Mouse (Mus musculus) right cerebral cortex, adult 2 months (tissue): ENCODE measurements at regions not wholly inside any gene's neighbourhood (a gene's known extent, or its start where the extent isn't known, plus 50 kb on each side); places are given as distances from the start of the nearest gene placed in this dataset.

ENCODE experiments used
- DNase-seq, 2 experiments: peaks; one replicate each; pipeline ENCODE4 v3.0.0; 2021 to 2022; ENCODE audit warnings: low spot score in 2 of 2

DNA sequence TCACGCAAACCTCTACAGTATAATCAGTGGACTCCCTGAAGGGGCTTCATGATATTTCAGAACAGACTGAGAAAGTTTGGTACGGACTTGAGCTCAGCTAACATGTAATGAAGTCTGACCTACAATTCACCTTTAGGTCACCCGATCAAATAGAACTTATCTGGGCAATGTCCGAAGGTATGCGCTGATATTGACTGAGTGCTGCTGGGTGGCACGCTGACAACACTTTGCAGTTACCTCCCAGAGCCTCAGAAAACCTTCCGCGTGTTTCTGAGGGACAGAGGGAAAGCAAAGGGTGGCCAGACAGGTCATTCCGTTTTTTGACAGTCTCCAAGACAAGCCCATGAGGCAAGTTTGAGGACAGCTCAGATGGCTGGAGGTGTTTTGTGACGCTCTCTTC lies 115.3 kb upstream of the Nr2f2 start:
- DNase-seq = no peak

DNA sequence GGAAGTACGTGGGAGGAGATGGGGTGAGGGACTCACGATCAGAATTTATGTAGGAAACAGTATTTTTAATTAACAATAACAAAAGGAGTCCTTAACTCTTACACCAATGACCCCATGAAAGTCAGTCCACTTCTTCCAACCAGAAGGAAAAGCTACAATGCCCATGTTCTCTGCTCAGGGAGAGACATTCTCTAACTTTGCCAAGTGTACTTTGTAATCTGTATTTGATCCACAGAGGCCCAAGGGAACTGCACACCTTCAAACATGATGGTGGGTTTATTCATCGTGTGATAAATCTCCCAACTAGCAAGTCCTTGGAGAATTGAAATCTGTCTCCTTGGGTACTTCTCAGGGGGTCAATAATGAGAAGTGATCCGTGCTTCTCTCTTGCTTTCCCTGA lies 106.3 kb upstream of the Nr2f2 start:
- DNase-seq = no peak

DNA sequence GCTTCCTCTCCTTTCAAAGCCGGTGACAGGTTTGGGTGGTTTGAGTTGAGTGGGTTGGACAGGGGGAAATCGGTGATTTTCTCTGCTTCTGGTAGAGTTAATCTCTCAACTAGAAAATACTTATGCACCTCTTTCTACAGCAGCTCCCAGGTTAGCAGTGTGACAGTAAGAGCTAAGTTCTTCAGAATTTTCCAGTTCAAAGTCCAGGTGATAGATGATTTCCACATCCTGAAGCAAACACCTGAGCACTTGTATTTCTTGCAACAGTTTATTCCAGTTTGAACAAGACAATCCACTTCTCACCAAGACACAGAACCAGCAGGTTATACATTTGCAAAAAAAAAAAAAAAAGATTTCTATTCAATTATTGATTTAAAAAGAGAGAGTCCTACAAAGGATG lies 104.0 kb upstream of the Nr2f2 start:
- DNase-seq = no peak

DNA sequence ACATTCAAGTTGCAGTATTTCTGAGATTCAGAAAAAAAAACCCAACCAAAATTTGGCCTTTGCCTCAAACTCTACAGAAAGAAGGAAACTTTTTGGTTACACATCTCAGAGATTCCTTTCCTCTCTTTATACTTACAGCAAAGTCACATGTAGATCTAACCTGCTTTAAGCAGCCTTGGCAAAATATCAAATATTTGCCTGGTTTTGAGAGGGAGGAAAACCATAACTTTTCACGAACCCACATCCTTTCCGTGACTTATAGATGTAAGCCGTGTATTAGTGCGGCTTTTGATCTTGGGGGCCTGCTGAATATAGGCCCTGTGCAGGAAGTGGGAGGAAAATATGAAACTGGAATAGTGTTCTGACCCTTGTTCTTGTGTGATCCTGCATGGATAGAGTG lies 95.6 kb upstream of the Nr2f2 start:
- no peak for DNase-seq

DNA sequence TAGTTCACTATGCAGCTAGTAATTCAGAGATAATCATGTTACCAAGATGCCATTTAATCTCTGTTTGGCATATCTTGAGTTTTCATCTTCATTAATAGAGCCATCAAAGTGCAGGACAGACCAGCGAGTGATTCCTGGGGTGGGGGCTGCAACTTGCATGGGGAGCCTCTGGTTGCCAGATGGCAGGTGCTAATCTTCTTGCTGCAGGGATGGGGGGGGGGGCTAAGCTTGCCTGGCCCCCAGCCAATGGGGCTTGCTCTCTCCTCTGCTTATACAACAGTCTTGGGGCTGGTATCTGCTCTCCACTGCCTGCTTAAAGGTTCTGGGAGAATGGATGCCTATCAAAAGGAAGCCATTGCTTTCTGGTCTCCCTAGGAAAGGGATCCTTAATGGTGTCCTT lies 88.0 kb upstream of the Nr2f2 start:
- no peak for DNase-seq

DNA sequence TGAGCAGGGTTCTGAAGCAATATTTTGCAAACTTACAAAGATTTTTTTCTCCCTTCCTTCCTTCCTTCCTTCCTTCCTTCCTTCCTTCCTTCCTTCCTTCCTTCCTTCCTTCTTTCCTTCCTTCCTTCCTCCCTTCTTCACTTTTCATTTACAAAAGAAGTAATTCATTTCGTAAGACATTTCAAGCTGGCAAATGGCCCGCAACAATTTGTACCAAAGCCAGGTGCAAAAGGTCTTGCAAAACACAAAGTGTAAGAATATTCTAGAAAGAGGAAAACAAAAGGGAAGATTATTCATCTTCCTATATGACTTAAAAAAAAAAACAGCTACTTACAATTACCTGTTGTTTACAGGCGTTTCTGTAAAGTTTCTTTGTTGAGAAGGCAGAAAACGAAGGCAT lies 86.3 kb upstream of the Nr2f2 start:
- DNase-seq = no peak

DNA sequence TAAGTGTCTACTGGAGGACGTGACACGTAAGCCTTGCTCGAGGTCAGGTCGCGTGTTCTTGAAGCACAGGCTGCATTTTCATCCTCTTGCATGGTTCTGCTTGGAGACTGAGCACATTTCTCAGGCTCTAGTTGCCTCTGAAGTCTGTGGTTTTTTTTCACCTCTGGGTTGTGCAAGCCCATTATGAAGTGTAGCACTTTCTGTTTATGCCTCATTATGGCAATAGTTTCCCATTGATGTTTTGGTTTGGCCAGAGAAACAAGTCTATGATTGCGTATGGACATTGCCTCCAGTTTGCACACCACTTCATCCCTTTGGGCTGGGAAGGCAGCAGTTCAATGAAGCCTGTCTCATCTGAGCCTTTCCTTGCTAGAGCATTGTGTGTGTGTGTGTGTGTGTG lies 72.4 kb upstream of the Nr2f2 start:
- DNase-seq = no peak

DNA sequence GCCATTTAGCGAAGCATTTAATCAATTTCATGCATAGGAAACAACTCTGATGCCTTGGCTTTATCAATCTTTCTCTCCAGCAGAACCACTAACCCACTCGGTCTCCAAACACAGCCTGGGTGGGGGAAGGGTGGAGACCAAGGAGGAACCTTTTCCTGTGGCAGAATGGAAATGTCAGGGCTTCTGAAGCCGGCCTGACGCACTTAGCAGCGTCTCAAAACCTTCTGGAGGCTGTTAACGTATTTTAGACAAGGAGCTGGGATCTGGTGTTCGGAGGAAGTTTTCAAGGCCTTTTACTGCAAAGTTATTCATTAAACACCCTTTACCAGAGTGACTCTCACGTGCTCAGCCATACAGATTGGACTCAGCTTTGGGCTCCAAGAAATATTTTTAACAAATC lies 67.3 kb upstream of the Nr2f2 start:
- DNase-seq = no peak

DNA sequence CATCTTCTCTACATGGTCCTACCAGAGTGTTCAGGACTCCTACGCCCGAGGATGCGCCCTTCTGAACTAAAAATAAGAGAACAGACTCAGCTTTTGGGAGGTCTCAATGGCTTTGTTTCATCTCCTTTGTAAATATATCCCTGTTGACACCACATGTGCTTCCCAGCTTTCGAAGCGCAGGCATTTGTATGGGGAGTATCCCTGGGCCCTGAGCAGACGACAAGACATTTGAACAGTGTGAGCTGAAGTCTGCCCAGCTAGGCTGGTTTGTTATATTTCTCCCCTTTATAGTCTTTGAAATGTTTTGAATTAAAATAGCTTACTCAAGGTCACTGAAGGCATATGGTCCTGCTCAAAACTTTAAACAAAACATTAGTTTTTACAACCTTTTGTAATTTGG lies 66.8 kb upstream of the Nr2f2 start:
- DNase-seq = no peak

DNA sequence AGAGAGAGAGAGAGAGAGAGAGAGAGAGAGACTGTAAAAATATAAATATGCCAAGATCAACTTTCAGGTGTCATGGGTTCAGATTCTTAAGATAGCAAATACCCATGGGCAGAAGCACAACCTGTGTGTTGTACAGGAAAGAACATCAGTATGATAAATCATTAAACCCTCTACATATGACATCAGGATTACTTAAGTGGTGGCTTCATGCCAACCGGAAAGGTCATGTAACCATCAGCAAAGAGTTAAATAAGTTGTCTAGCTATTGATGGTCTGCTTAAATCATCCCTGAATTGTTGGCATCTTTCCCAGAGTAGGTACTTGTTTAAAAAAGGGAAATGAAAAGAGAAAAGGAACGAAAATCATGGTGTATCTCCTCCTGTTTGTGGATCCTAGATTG lies 65.2 kb upstream of the Nr2f2 start:
- no peak for DNase-seq

DNA sequence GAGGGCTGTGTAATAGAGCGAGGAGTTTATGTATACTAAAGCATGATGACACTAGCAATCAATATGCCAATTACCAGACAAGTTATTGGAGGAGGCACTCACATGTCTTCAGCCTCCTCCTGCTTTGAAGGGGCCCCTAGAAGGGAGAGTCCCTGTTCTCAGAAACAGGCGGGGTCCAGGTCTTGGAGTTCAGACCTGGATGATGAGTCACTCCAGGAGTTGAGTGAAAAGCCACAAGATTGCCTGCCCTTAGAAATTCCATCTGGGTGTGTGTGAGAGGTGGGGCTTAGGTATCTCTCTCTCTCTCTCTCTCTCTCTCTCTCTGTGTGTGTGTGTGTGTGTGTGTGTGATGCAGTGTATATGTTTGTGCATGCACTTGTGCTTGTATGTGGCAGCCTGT lies 62.8 kb upstream of the Nr2f2 start:
- no peak for DNase-seq

DNA sequence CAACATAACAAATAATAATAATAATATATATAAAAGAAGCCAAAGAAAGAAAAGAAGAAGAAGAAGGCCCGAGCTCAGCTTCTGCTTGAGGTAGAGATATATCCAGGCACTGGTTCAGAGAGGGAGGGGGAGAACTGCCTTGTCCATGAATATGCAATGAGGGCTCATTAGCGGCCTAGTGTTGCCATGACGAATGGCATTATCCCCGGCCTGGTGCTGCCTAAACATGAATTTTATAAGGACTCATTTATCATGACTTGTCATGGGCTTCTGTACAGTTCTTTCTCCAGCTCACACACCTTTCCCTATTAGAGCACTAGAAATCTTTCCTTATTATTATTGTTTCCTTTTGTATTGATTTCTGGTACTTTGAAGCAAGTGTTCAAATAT lies 57.7 kb upstream of the Nr2f2 start:
- DNase-seq = no peak

DNA sequence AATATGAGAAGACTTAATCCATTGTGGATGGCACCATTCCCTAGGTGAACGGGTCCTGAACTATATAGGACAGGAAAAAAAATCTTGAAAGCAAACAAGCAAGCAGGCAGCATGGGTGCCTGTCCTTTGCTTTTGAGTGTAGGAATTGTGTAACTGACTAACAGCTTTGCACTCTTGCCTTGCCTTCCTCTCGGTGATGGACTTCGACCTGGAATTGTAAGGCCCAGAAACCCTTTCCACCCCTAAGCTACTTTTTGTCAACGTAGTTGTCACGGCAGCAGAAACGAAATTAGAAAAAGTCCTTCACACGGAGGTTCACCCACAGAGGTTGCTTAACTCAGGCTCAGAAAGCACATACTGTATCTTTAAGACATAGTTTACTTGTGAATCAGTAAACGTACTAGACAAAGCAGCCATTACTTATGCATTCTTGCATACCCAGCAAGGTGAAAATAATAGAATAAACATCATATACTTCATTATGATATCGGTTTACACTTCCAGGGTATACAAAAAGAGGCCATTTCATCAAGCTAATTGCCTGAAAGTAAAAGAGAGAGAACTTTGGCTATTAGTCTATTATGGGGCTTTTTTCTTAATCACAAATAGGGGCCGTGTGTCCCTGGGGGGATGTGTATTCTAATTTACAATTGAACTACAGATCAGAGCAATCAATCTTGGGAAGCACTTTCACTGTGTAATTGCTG lies 57.1 kb upstream of the Nr2f2 start:
- DNase-seq = no peak

DNA sequence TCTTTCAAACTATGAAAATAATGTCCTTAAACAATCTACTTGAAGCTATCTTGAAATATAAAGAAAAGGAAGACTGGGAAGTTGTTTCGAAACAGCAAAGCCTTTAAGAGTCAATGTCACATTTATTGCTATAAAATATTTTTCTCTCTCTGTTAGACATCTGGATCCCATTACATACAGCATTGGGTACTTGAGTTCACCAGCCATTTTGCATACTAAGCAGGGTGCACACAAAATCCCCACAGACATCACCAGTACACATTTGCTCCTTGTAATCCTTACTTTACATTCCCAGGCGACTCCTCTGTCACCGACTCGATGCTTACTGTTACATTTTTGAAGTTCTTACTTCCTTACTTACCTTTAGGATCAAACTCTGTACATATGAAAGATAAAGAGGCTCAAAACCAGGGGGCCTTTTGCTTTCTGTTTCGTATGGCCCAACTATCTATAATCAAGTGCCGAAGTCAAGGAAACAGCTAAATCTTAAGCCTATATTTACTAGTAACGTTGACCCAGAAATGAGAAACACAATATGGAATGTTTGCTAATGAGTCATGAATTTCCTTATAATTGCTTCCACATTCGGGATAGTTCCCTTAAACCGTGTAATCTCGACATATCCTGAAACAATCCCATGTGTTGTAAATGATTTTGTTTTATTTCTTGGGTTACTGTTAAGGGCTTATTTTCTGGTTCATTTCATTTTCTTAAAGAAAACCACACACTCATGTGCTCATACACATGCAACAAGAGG lies 49.8 kb upstream of the Nr2f2 start:
- no peak for DNase-seq
